Mouse (Mus musculus): ENCODE results near the gene Fnbp4.

DNA sequence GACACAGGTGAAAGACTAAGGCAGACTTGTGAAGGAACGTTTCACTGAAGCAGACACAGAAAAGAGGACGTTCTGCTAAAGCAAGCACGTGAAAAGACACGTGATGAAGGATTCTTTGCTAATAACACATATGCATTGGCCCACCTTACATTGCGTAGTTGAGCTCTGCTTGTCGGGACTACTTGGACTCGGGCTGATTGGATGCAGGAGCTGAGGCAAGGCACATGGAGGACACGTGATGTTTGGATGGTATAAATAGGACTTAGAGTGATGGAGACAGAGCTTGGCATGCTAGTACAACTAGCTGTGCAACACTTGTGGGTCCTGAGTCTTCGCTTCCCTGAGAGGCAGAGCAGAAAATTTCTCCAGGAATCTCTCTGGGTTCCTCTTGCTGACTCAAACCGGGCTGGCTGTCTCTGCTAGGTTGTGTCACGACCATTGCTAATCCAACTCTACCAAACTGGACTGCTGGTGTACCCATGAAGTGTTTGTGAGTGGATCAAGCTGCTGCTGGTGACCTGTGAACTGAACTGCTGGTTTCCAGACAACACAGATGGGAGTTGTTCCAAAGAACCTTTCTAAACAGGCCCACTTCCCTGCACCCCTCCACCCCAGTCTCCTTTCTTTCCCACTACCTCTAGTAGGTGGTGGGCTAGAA is 80.5 kb downstream of the Fnbp4 start:
- no peak for TF ChIP-seq CTCF (IDR thresholded peaks at IDR 0.05; ENCODE audit: borderline replicate concordance, control insufficient read depth, extremely low read depth, insufficient read depth, low read length, poor library complexity)
- no peak for TF ChIP-seq POLR2A (IDR thresholded peaks at IDR 0.05; ENCODE audit: control insufficient read depth, extremely low read depth, insufficient read depth, low read length, poor library complexity)
